Mouse (Mus musculus) myocyte (in vitro differentiated cells): ENCODE measurements at regions not wholly inside any gene's neighbourhood (a gene's known extent, or its start where the extent isn't known, plus 50 kb on each side); places are given as distances from the start of the nearest gene placed in this dataset.
A peak's percentile ranks its signal among the peaks of the same experiment; 100 is the strongest.

Experiments used
- CEBPB ChIP-seq: IDR thresholded peaks from 2 replicates; pipeline ENCODE4 v1.6.1; 2011; ENCODE audit warnings: mild to moderate bottlenecking, moderate library complexity; ENCODE audit not compliant: poor library complexity, insufficient read depth, severe bottlenecking
- E2F4 ChIP-seq: IDR thresholded peaks from one replicate; pipeline ENCODE4 v1.6.1; 2011; ENCODE audit warnings: mild to moderate bottlenecking, control low read depth, moderate library complexity; ENCODE audit not compliant: insufficient read depth
- MAX ChIP-seq: IDR thresholded peaks from one replicate; pipeline ENCODE4 v1.6.1; 2011; ENCODE audit warnings: low read depth, mild to moderate bottlenecking, control low read depth
- MYOD1 ChIP-seq, 3 experiments: IDR thresholded peaks; one replicate each; pipeline ENCODE4 v1.6.1; 2011; ENCODE audit warnings: control low read depth in 2 of 3, low read depth in 2 of 3, mild to moderate bottlenecking in 2 of 3, moderate library complexity in 1 of 3; ENCODE audit not compliant: insufficient read length in 2 of 3, control insufficient read depth in 1 of 3
- MYOG ChIP-seq, 3 experiments: IDR thresholded peaks; one replicate each; pipeline ENCODE4 v1.6.1; 2011; ENCODE audit warnings: control low read depth in 2 of 3, low read depth in 2 of 3, mild to moderate bottlenecking in 2 of 3; ENCODE audit not compliant: insufficient read length in 2 of 3, control insufficient read depth in 1 of 3, insufficient read depth in 1 of 3
- POLR2A ChIP-seq: IDR thresholded peaks from one replicate; pipeline ENCODE4 v1.6.1; 2011; ENCODE audit warnings: low read depth, mild to moderate bottlenecking, control low read depth, moderate library complexity; ENCODE audit not compliant: insufficient read length
- POLR2AphosphoS2 ChIP-seq: IDR thresholded peaks from one replicate; pipeline ENCODE4 v1.6.1; 2011; ENCODE audit warnings: low read depth, control low read depth; ENCODE audit not compliant: insufficient read length
- TCF12 ChIP-seq: IDR thresholded peaks from one replicate; pipeline ENCODE4 v1.6.1; 2011; ENCODE audit warnings: mild to moderate bottlenecking, control low read depth; ENCODE audit not compliant: poor library complexity, insufficient read depth, severe bottlenecking
- USF1 ChIP-seq: IDR thresholded peaks from one replicate; pipeline ENCODE4 v1.6.1; 2011; ENCODE audit warnings: low read depth, mild to moderate bottlenecking, control low read depth, moderate library complexity

GRCm38 (mm10) chr2:44512334-44512733, 415.1 kb downstream of the Gtdc1 start:
- TF ChIP-seq POLR2A (no peak), POLR2AphosphoS2 (no peak), MAX (no peak), USF1 (no peak), CEBPB (no peak), TCF12 (no peak), E2F4 (no peak), MYOG (IDR thresholded peaks at IDR 0.05; ENCODE audit: control insufficient read depth in 1 of 3, insufficient read depth in 1 of 3, insufficient read length in 2 of 3, low read depth in 2 of 3) (peak in 1 of 3 experiments; percentile 57), MYOD1 (IDR thresholded peaks at IDR 0.05; ENCODE audit: control insufficient read depth in 1 of 3, insufficient read length in 2 of 3, low read depth in 2 of 3) (peak in 2 of 3 experiments; percentile 26 to 53)
